Mouse (Mus musculus): ENCODE data around the gene Egfl7.
A peak's percentile ranks its signal among the peaks of the same experiment; 100 is the strongest.

DNA sequence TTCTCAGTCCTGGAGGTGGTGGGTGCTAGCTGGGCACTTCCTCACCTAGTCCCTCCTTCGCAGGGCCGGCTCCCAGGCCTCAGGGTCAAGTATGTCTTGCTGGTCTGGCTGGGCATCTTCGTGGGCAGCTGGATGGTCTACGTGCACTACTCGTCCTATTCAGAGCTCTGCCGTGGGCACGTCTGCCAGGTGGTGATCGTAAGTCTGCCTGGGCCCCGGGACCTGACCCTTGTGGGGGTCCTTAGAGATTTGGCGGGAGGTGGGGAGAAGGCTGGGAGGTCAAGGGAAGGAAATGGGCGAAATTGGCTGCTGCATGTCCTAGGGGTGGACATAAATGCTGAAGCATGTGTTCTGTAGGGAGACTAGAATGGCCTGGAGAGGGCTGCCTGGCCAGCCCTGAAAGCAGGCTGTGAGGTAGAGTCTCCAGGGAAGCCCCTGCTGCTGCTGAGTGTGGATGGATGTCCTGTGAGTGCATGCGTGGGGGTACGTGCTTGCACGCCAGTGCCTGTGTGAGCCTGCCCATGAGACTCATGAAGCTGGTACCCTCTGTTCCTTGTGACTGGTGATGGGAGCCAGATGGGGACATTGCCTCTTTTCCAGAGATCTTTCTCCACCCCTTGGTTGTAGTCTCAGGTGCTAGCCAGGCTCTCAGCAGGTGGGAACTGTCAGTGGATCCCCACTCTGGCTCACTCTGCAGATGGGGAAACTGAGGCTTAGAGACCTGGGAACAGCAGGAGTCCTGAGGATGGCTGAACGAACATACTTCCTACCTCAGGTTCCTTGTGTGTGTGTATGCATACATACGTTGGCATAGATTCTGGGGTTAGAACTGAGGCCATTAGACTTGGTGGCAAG lies 53.0 kb downstream of the Egfl7 start:
- TF ChIP-seq CTCF (IDR thresholded peaks at IDR 0.05; ENCODE audit: borderline replicate concordance, insufficient read depth, low read length): no peak
- 0 out of 2 replicates have a peak, but pooled peaks have one; percentile 3 for TF ChIP-seq POLR2A (IDR thresholded peaks at IDR 0.05; ENCODE audit: low read depth, low read length)
